Mouse (Mus musculus) C2C12 (cell line): ENCODE results near the gene Fabp3.

Experiments used
- CTCF ChIP-seq: IDR thresholded peaks from one replicate; pipeline ENCODE4 v1.5.1; 2011; ENCODE audit not compliant: control insufficient read depth, insufficient read depth, insufficient read length
- FOSL1 ChIP-seq: IDR thresholded peaks from one replicate; pipeline ENCODE4 v1.8.0; 2011; ENCODE audit warnings: mild to moderate bottlenecking, low read length; ENCODE audit not compliant: poor library complexity, insufficient read depth, severe bottlenecking
- MAX ChIP-seq: IDR thresholded peaks from one replicate; pipeline ENCODE4 v1.6.1; 2011; ENCODE audit warnings: mild to moderate bottlenecking, control low read depth

- TF ChIP-seq CTCF, result no peak
- TF ChIP-seq MAX, result no peak
- TF ChIP-seq FOSL1, result no peak
These were observed 31.7 kb upstream of the Fabp3 start for GRCm38 (mm10) chr4:130276573-130277176.
